Mouse (Mus musculus) left cerebral cortex, postnatal 14 days (tissue): ENCODE results near the gene Kcnt1. TPM values are rescaled to one million over a fixed set of nuclear protein-coding genes. Genes with fewer than 3 reads are reported as not detected.

Source experiments
- DNase-seq, 2 experiments: peaks; one replicate each; pipeline ENCODE4 v3.0.0; 2021 to 2022; ENCODE audit warnings: low spot score in 2 of 2, mixed read lengths in 1 of 2
- intact Hi-C: fragments of 180-260 bp; cut with DNase I; formaldehyde crosslinking; loops from one replicate; pipeline ENCODE4 v1.15.1; 2025
- total RNA-seq, 2 experiments: library from RNA; stranded (reverse); gene quantifications; 2 replicates each; pipeline ENCODE4 v1.2.3; 2021

Gene Kcnt1
- total RNA-seq, 2 experiments from 2014 or later = 114 to 120 TPM

DNA sequence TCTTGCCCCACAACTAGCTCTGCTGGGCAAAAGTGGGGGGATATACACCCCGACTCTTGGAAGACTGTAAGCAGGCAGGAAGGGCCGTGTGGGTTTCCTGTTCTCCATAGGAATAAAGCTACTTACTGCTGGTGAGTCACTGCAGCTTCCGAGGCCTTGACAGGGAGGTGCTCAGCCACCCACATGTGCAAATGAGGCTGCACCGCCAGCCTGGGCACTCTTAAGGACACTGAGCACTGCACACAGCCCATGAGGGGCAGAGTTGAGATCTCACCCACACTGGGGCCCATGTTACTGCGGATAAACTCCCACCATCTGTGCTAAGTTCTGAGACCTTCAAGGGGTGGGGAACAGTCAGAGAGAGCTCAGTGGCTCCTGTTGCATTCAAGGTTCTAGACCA lies 3.1 kb downstream of the Kcnt1 start:
- peak in 1 of 2 experiments; percentile 56 for DNase-seq
- intact Hi-C loops = no loop called here

GRCm38 (mm10) chr2:25877250-25877735 lies 13.8 kb downstream of the Kcnt1 start:
- no peak for DNase-seq
- intact Hi-C loops = loop anchor here (2.0 kb wide), 1 partner anchor 40 kb away; no protein-coding TSS in a partner anchor

- intact Hi-C loops = loop anchor here (2.0 kb wide), 1 partner anchor 39 kb away; no protein-coding TSS in a partner anchor
- peak; percentile 40 to 45 for DNase-seq
Observed at GRCm38 (mm10) chr2:25877736-25878268, 14.3 kb downstream of the Kcnt1 start.

GRCm38 (mm10) chr2:25878516-25878915 lies 15.0 kb downstream of the Kcnt1 start:
- no peak for DNase-seq
- intact Hi-C loops = no loop called here

- intact Hi-C loops = no loop called here
- no peak for DNase-seq
Observed at GRCm38 (mm10) chr2:25879061-25879460, 15.5 kb downstream of the Kcnt1 start.

- no peak for DNase-seq
- intact Hi-C loops = no loop called here
Observed at GRCm38 (mm10) chr2:25882276-25882675, 18.7 kb downstream of the Kcnt1 start.

- no peak for DNase-seq
- intact Hi-C loops = no loop called here
Observed at GRCm38 (mm10) chr2:25884756-25885155, 21.2 kb downstream of the Kcnt1 start.

GRCm38 (mm10) chr2:25887226-25887625 lies 23.7 kb downstream of the Kcnt1 start:
- no peak for DNase-seq
- intact Hi-C loops = no loop called here

DNA sequence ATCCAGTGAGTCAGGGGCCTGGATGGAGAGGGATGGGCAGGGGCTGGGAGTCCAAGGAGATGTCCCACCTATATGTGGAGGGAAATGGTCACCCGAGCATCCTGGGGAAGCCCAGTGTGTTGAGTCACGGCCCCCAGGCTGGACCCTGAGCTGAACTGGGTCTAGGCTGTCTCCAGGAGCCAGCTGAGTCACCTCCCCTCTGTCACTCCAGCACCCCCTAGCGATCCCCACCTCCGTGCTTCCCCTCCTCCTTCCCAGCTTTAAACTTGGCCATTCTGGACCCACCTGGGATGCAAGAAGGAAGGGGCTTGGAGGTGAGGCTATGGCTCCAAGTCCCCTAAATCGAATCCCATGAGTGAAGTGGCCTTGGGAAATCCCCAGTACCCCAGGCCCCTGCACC lies 24.6 kb downstream of the Kcnt1 start:
- intact Hi-C loops = no loop called here
- no peak for DNase-seq

GRCm38 (mm10) chr2:25892440-25892839 lies 28.9 kb downstream of the Kcnt1 start:
- intact Hi-C loops = no loop called here
- no peak for DNase-seq

DNA sequence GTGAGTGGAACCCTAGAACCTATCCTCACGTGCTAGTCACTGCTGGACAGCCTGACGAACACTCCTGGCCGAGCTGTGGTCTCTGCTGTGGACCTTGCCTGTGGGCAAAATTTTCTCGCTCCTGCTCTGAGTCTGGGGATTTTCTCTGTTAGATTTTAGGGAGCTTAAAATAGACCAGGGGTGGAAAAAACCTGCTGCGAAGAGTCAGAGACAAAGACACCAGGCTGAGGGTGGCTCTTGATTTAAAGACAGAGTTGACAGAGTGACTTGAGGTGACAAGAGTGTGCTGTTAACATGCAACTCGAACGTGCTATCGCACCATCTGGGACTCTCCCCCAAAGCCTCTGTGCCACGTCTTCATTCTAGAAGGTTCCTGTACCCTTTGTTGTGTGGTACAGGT lies 35.4 kb downstream of the Kcnt1 start:
- DNase-seq = no peak
- intact Hi-C loops = no loop called here

DNA sequence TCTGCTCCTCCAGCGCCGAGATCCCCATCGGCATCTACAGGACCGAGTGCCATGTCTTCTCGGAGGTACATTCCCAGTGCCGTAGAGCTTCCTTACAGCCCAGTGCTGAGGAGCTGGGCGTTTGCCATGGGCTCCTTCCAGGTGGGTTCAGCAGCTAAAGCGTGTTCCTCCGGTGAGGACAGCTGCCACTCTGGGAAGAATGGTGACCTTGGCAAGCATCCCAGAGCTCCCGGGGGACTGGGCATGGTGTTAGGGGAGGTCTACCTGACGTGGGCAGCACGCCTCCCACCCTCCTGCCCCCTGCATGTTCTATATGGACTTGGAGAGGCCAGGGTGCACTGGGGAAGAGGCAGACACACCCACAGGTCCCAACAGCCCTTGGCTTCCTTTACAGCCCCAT lies 46.3 kb downstream of the Kcnt1 start:
- intact Hi-C loops = no loop called here
- no peak for DNase-seq

DNA sequence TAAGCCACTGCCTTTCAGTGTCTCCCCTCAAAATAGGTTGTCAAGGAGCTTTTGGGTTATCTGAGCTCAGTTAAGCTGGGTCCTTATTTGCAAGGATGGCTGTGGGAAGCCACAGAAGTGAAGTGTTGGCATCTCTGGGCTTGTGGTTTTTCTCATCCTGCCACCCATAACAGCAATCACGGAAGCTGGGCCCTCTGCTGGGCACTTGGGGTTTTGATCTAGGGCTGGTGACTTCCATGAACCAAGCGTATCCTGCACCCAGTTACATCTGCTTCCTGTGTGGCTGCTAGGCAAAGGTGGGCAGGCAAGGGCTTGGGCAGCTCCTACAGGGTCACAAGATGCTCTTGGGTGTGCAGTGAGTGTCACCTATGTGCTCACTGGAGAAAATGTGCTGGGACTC lies 49.7 kb downstream of the Kcnt1 start:
- intact Hi-C loops = loop anchor here (2.0 kb wide), 1 partner anchor 76 kb away; no protein-coding TSS in a partner anchor
- DNase-seq = peak; percentile 59 to 62

DNA sequence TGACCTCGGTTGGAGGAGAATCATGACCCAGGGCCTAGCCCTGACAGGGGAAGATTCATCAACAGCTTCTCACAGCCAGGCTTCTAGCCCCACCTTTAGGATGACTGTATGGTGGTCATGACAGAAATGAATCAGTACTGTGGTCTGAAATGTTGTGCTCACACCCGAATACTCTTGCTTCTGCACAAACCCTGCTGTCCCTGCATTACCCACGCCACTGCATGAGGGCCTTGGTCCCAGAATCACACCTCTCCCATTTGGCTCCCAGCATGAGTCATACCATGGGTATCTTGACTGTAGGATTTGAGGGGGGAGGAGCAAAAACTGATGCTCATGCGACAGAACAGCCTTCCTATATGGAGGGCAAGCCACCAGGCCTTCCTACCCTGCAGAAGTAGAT lies 50.7 kb downstream of the Kcnt1 start:
- intact Hi-C loops = no loop called here
- peak in 1 of 2 experiments; percentile 67 for DNase-seq

GRCm38 (mm10) chr2:25914821-25915220 lies 51.3 kb downstream of the Kcnt1 start:
- no peak for DNase-seq
- intact Hi-C loops = no loop called here

GRCm38 (mm10) chr2:25918408-25918807 lies 54.9 kb downstream of the Kcnt1 start:
- intact Hi-C loops = no loop called here
- peak; percentile 29 to 63 for DNase-seq

DNA sequence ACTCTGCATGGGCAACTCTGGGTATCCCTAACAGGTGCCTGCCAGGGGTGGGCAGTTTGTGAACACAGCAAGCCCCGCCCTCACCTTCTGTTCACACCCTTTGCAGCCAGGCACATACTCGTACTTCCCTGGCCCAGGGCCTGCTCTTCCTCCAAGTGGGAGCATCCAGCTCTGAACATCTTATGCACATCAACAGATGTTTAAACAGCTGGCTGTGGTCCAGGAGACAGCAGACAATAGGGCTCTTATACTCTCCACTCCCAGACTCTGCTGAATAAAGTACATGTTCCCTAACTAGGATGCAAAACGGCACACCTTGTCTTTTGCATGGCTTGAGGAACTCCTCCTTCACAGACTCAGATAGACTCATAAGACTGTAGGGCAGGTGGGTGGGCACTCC lies 56.4 kb downstream of the Kcnt1 start:
- DNase-seq = peak; percentile 45 to 51
- intact Hi-C loops = no loop called here

DNA sequence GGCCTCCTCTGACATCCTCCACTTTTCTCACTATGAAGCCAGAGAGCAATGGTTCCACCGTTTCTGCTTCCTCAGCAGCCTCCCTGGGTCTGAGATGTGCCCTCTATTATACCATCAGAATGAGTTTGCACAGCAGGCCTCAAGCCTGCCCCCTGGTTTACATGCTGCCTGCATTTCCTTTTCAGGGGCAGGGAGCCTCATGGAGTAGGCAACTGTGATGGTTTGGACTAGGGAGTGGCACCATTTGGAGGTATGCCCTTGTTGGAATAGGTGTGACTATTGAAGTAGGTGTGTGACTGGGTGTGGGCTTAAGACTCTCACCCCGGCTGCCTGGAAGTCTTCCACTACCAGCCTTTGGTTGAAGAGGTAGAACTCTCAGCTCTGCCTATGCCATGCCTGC lies 60.3 kb downstream of the Kcnt1 start:
- intact Hi-C loops = no loop called here
- no peak for DNase-seq

- intact Hi-C loops = no loop called here
- no peak for DNase-seq
Observed at GRCm38 (mm10) chr2:25924934-25925333, 61.4 kb downstream of the Kcnt1 start.

DNA sequence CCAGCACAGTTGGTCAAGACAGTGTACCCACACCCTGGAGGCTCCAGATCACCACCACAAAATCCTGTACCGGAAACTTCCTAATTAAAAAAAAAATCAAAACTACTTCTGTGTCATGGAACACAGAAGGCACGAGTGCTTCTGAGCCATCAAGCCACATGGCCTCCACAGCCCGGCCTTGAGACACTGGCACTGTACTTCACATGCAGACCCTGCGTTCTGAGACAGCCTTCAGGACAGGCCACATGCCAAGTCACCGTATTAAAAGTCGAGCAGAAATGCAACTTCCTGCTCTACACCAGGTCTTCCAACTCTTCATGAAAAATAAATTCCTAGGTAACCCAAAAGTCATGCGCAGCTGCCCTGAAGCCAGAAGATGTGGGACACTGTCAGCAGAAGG lies 64.3 kb downstream of the Kcnt1 start:
- intact Hi-C loops = no loop called here
- no peak for DNase-seq

- intact Hi-C loops = no loop called here
- peak; percentile 45 to 60 for DNase-seq
Observed at GRCm38 (mm10) chr2:25931249-25931859, 67.8 kb downstream of the Kcnt1 start.
